Comparison of ENCODE assay signal across 19 mouse cellular contexts in the genomic region with DNA sequence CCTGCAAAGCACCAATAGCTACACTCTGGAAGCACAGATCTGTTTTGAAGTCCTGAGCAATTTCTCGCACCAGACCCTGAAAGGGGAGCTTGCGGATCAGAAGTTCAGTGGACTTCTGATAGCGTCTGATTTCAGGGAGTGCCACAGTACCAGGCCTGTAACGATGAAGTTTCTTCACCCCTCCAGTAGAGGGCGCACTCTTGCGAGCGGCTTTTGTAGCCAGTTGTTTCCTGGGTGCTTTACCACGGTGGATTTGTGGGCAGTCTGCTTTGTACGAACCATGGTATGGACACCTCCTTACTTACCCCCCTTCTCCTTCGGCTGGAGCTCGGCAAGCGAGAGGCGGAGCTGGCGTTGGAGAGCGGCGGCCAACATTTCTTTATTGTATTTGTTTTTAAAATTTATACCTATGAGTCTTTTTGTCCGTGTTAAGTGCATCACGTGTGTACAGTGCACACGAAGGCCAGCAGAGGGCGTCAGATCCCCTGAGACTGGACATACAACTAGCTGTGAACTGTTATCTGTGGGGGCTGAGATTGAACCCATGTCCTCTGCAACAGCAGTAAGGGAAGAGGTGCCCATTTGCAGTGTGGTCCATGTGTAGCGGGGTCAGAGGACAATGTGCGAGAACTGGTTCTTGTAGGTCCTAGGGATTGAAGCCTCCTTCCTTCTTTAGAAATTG. TPM values are rescaled to one million over a fixed set of nuclear protein-coding genes. Genes with fewer than 3 reads are reported as not detected.
A peak's percentile ranks its signal among the peaks of the same experiment; 100 is the strongest.
DNase-seq lines count a peak whose midpoint lies in the region; ATAC-seq and TF ChIP-seq lines count a peak whose summit lies in the region.
"Had no signal": no experiment of that assay in that cellular context is flagged by ENCODE, and none has a peak within 500 bp of the region (broad histone marks: within the 10 kb centered on the region; RNA-seq: fewer than 3 reads in every experiment).

No protein-coding gene starts in this region.

- H3K4me3 ChIP-seq in kidney, postnatal 0 days (replicated peaks; ENCODE audit: low read depth, low read length), result no peak overlapping the region
- H3K4me3 ChIP-seq in kidney, embryonic 16.5 days (ENCODE audit: low read length), result no peak overlapping the region
- no peak overlapping the region for H3K4me3 ChIP-seq in neural tube, embryonic 15.5 days (replicated peaks)
- no peak overlapping the region for H3K4me3 ChIP-seq in small intestine, adult 2 months (ENCODE audit: low read depth, low read length)
- H3K4me3 ChIP-seq: forebrain, embryonic 13.5 days; hindbrain, embryonic 15.5 days; limb, embryonic 10.5 days; megakaryocyte, embryonic 14.5 days had no signal

- POLR2A ChIA-PET in Patski (lab: Charles Lee), result no interaction called here

- H3K9ac ChIP-seq in kidney, postnatal 0 days (ENCODE audit: low read depth, low read length), result no peak overlapping the region
- no peak overlapping the region for H3K9ac ChIP-seq in kidney, embryonic 16.5 days (replicated peaks; ENCODE audit: low read length)
- H3K9ac ChIP-seq in neural tube, embryonic 15.5 days (replicated peaks), result no peak overlapping the region
- H3K9ac ChIP-seq: forebrain, embryonic 13.5 days; hindbrain, embryonic 15.5 days had no signal

- no peak for ATAC-seq in kidney, postnatal 0 days (replicated peaks; ENCODE audit: low FRiP score, low read depth)
- ATAC-seq in kidney, embryonic 16.5 days (ENCODE audit: low FRiP score, low TSS enrichment), result no peak
- ATAC-seq in neural tube, embryonic 15.5 days (ENCODE audit: low FRiP score), result no peak
- ATAC-seq in Patski, result no peak
- ATAC-seq: CD4-positive, CD25-positive, alpha-beta regulatory T cell, adult 4 months; forebrain, embryonic 13.5 days had no signal

- peak; percentile 24; the same call in 1 of the 2 replicates for TF ChIP-seq CTCF in kidney, postnatal 0 days (IDR thresholded peaks at IDR 0.05; ENCODE audit: low read depth)
- TF ChIP-seq CTCF in Patski (IDR thresholded peaks at IDR 0.05), result peak; percentile 43
- 0 out of 2 replicates have a peak, but pooled peaks have one; percentile 20 for TF ChIP-seq CTCF in small intestine, adult 2 months (IDR thresholded peaks at IDR 0.05; ENCODE audit: extremely low read depth, insufficient read length, insufficient replicate concordance, low read depth, low read length)

- no peak for DNase-seq in kidney, postnatal 0 days (ENCODE audit: low spot score)
- peak; percentile 13 for DNase-seq in neural tube, embryonic 10.5 days (ENCODE audit: extremely low spot score, low spot score)
- no peak for DNase-seq in Patski (ENCODE audit: low read depth, low spot score)
- no peak for DNase-seq in urinary bladder, postnatal 4 days (ENCODE audit: low spot score in 2 of 2)
- DNase-seq: cerebellum, adult 11-12 months; kidney, adult 11 months; kidney, postnatal 4 days; lung, adult 18-20 months had no signal

- CTCF ChIA-PET in Patski (lab: Charles Lee), result no interaction called here

- H3K27me3 ChIP-seq in kidney, postnatal 0 days (ENCODE audit: insufficient read depth, low read length), result no peaks in the 10 kb centered on the region
- peaks cover 11% of the 10 kb centered on the region for H3K27me3 ChIP-seq in kidney, embryonic 16.5 days (ENCODE audit: insufficient read depth, low read length)
- peaks cover 12% of the 10 kb centered on the region for H3K27me3 ChIP-seq in neural tube, embryonic 15.5 days (replicated peaks)
- H3K27me3 ChIP-seq in Patski, result no peaks in the 10 kb centered on the region
- H3K27me3 ChIP-seq in small intestine, adult 2 months (ENCODE audit: control insufficient read depth, insufficient read depth, low read length), result peaks cover 3% of the 10 kb centered on the region; the same call in 1 of the 2 replicates

- no peak overlapping the region for H3K4me2 ChIP-seq in kidney, postnatal 0 days (ENCODE audit: low read length)
- H3K4me2 ChIP-seq in kidney, embryonic 16.5 days (replicated peaks; ENCODE audit: low read depth, low read length), result no peak overlapping the region
- H3K4me2 ChIP-seq in neural tube, embryonic 15.5 days, result no peak overlapping the region
- H3K4me2 ChIP-seq: forebrain, embryonic 13.5 days; hindbrain, embryonic 15.5 days had no signal

- WGBS in kidney, postnatal 0 days, result 86% methylated on average over 22 of the region's 22 CpGs
- WGBS in kidney, embryonic 16.5 days, result 84% methylated on average over 22 of the region's 22 CpGs
- 80% methylated on average over 22 of the region's 22 CpGs for WGBS in neural tube, embryonic 15.5 days
- WGBS in small intestine, adult 2 months, result 77% methylated on average over 22 of the region's 22 CpGs

- TF ChIP-seq POLR2A in small intestine, adult 2 months (IDR thresholded peaks at IDR 0.05; ENCODE audit: low read depth, low read length), result no peak

- H3K4me1 ChIP-seq in kidney, postnatal 0 days (replicated peaks; ENCODE audit: insufficient read depth, low read length), result peaks cover 6% of the 10 kb centered on the region; the same call in 1 of the 2 replicates
- peaks cover 12% of the 10 kb centered on the region for H3K4me1 ChIP-seq in kidney, embryonic 16.5 days (ENCODE audit: insufficient read depth, low read length)
- peaks cover 12% of the 10 kb centered on the region for H3K4me1 ChIP-seq in neural tube, embryonic 15.5 days
- no peaks in the 10 kb centered on the region for H3K4me1 ChIP-seq in small intestine, adult 2 months (ENCODE audit: control insufficient read depth, insufficient read depth, insufficient read length, low read length)
- H3K4me1 ChIP-seq: forebrain, embryonic 13.5 days; hindbrain, embryonic 15.5 days; megakaryocyte, embryonic 14.5 days had no signal

- in situ Hi-C loops in Patski (cut with MboI; ENCODE audit: low pct_unique_long_range_greater_than_20kb), result no loop called here

- H3K36me3 ChIP-seq in kidney, postnatal 0 days (ENCODE audit: insufficient read depth, low read length), result no peaks in the 10 kb centered on the region
- H3K36me3 ChIP-seq in kidney, embryonic 16.5 days (ENCODE audit: insufficient read depth, low read length), result no peaks in the 10 kb centered on the region
- H3K36me3 ChIP-seq in neural tube, embryonic 15.5 days, result no peaks in the 10 kb centered on the region
- H3K36me3 ChIP-seq in small intestine, adult 2 months (ENCODE audit: control insufficient read depth, insufficient read depth, low read length), result no peaks in the 10 kb centered on the region
- H3K36me3 ChIP-seq: hindbrain, embryonic 15.5 days had no signal

- no peak overlapping the region for H3K27ac ChIP-seq in kidney, postnatal 0 days
- no peak overlapping the region for H3K27ac ChIP-seq in kidney, embryonic 16.5 days (ENCODE audit: low read length)
- H3K27ac ChIP-seq in neural tube, embryonic 15.5 days (replicated peaks), result no peak overlapping the region
- no peak overlapping the region for H3K27ac ChIP-seq in small intestine, adult 2 months (ENCODE audit: insufficient read depth, low read depth, low read length)
- H3K27ac ChIP-seq: forebrain, embryonic 13.5 days; hindbrain, embryonic 15.5 days; limb, embryonic 10.5 days had no signal

- H3K9me3 ChIP-seq in kidney, postnatal 0 days (replicated peaks; ENCODE audit: low read length), result no peaks in the 10 kb centered on the region
- no peaks in the 10 kb centered on the region for H3K9me3 ChIP-seq in kidney, embryonic 16.5 days (ENCODE audit: low read length)
- H3K9me3 ChIP-seq in neural tube, embryonic 15.5 days (replicated peaks), result no peaks in the 10 kb centered on the region
- H3K9me3 ChIP-seq: forebrain, embryonic 13.5 days; hindbrain, embryonic 15.5 days; limb, embryonic 10.5 days had no signal

RNA-seq across cellular contexts. Expression of a gene that starts 12.3 kb away (rescaled TPM):
- 0.82 and 0.88 TPM in 2 replicates for polyA plus RNA-seq in kidney, postnatal 0 days (2015; fragmentation: Nextera tagmentation; extraction: Ambion mirVana)
- polyA plus RNA-seq in kidney, embryonic 16.5 days (2015; fragmentation: Nextera tagmentation; extraction: Ambion mirVana), result 0.94 and 1.3 TPM in 2 replicates
- 7.9 and 8.5 TPM in 2 replicates for polyA plus RNA-seq in neural tube, embryonic 15.5 days (2015; fragmentation: Nextera tagmentation; extraction: Ambion mirVana)
- polyA plus RNA-seq in Patski (2021), result 9.3 TPM
- 0.10 and 0.13 TPM in 2 replicates for polyA plus RNA-seq in small intestine, adult 2 months (2012; rRNA removed)
- polyA plus RNA-seq: CD4-positive, CD25-positive, alpha-beta regulatory T cell, adult 4 months; heart, embryonic 16.5 days; spleen, adult 2 months; stomach, embryonic 16.5 days had no signal
